Mouse (Mus musculus) bone marrow, adult 2 months (tissue): ENCODE data around the gene Cd80.
A peak's percentile ranks its signal among the peaks of the same experiment; 100 is the strongest.

Experiments used
- CTCF ChIP-seq: fragments of 200-500 bp; IDR thresholded peaks from 2 replicates; pipeline ENCODE4 v1.5.1; 2011; ENCODE audit warnings: low read length, control low read depth; ENCODE audit not compliant: control insufficient read depth, insufficient read depth
- POLR2A ChIP-seq: fragments of 200-500 bp; IDR thresholded peaks from 2 replicates; pipeline ENCODE4 v1.6.1; 2011; ENCODE audit warnings: low read depth, mild to moderate bottlenecking, control low read depth, low read length, borderline replicate concordance; ENCODE audit not compliant: control insufficient read depth

DNA sequence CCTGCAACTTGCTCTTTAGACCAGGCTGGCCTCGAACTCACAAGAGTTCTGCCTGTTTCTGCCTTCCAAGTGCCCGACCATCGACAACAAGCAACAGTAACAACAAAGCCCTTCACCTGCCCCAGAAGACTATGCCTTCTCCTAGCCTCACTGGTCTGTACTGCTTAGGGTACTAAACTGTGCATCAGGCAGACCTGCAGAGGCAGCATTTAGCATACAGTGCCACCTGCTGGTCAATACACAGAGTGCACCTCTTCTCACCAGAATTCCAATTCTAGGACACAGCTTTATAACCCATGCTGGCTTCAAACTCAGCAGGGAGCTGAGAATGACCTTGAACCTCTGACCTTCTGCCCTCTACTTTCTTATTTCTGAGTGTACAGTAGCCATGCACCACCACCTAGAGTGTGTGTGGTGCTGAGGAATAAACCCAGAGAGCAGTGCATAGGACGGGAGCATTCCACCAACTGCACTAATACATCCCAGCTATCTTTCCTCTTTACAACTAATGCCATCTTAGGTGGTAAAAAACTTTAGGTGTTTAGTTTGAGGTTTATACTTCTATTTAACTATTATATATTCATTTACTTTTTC, 50.8 kb downstream of the Cd80 start:
- TF ChIP-seq POLR2A = no peak
- peak; percentile 88 for TF ChIP-seq CTCF
